Comparison of ENCODE assay signal across 7 mouse cellular contexts in the genomic region with DNA sequence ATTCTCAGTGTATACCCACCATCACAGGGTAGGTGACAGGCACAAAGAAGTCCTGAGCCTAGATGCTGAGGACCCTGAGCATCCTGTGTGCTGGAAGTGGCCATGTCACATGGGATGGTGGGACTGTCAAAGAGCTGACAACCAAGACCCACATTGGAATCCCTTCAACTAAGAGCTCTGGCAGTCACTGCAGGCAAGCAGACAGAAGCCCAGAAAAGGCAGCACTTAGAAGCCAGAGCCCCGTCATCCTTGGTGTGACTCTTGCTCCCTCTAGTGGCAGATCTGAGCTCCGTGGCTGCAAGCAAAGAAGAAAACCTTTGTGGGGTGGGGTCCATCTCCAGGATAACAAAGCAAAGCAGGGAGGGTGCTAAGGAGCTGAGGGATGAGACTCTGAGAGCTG. TPM values are rescaled to one million over a fixed set of nuclear protein-coding genes. Genes with fewer than 3 reads are reported as not detected.
DNase-seq lines count a peak whose midpoint lies in the region; ATAC-seq and TF ChIP-seq lines count a peak whose summit lies in the region.

No protein-coding gene starts in this region.

- no peak overlapping the region for H3K4me2 ChIP-seq in intestine, embryonic 15.5 days (replicated peaks)
- no peak overlapping the region for H3K4me2 ChIP-seq in midbrain, embryonic 15.5 days

- intact Hi-C loops in gastrocnemius, adult 2 months (cut with DNase I), result loop anchor here (1.0 to 5.0 kb wide), 3 partner anchors 114 to 235 kb away; no protein-coding TSS in a partner anchor
- intact Hi-C loops in left cerebral cortex, postnatal 14 days (cut with DNase I), result loop anchor here (1.0 to 10.0 kb wide), 5 partner anchors 114 to 478 kb away; no protein-coding TSS in a partner anchor

- TF ChIP-seq CTCF in gastrocnemius, adult 2 months (IDR thresholded peaks at IDR 0.05), result no peak; the same call in 1 of the 2 replicates

- ATAC-seq in intestine, embryonic 15.5 days, result peak; percentile 57
- ATAC-seq in midbrain, embryonic 15.5 days (replicated peaks), result peak; percentile 75

- no peak overlapping the region for H3K4me3 ChIP-seq in gastrocnemius, adult 2 months
- H3K4me3 ChIP-seq in intestine, embryonic 15.5 days (replicated peaks), result no peak overlapping the region
- no peak overlapping the region for H3K4me3 ChIP-seq in midbrain, embryonic 15.5 days

- no peak overlapping the region for H3K27ac ChIP-seq in gastrocnemius, adult 2 months
- no peak overlapping the region for H3K27ac ChIP-seq in intestine, embryonic 15.5 days
- no peak overlapping the region; the same call in 1 of the 2 replicates for H3K27ac ChIP-seq in midbrain, embryonic 15.5 days

- H3K9ac ChIP-seq in intestine, embryonic 15.5 days, result no peak overlapping the region
- H3K9ac ChIP-seq in midbrain, embryonic 15.5 days, result no peak overlapping the region

- WGBS in intestine, embryonic 15.5 days, result 0% methylated on average over 2 of the region's 2 CpGs
- 0% methylated on average over 2 of the region's 2 CpGs for WGBS in midbrain, embryonic 15.5 days

- H3K36me3 ChIP-seq in intestine, embryonic 15.5 days, result peaks cover 11% of the 10 kb centered on the region
- peaks cover 19% of the 10 kb centered on the region; the same call in 1 of the 2 replicates for H3K36me3 ChIP-seq in midbrain, embryonic 15.5 days (replicated peaks)

- DNase-seq in adrenal gland, adult 18-20 months (ENCODE audit: low spot score in 2 of 2), result peak; percentile 64 to 65
- DNase-seq in cerebellum, postnatal 4 days (ENCODE audit: low spot score in 2 of 2), result peak; percentile 64 to 84
- DNase-seq in gastrocnemius, adult 2 months, result peak; percentile 79
- DNase-seq in left cerebral cortex, postnatal 14 days (ENCODE audit: low spot score in 2 of 2), result peak; percentile 87 to 90
- peak; percentile 42 for DNase-seq in spleen, adult 12 weeks (ENCODE audit: low spot score)

- H3K9me3 ChIP-seq in intestine, embryonic 15.5 days, result no peaks in the 10 kb centered on the region
- H3K9me3 ChIP-seq in midbrain, embryonic 15.5 days, result no peaks in the 10 kb centered on the region

- H3K4me1 ChIP-seq in intestine, embryonic 15.5 days (replicated peaks), result peaks cover 3% of the 10 kb centered on the region; the same call in 1 of the 2 replicates
- H3K4me1 ChIP-seq in midbrain, embryonic 15.5 days, result peaks cover 4% of the 10 kb centered on the region

- H3K27me3 ChIP-seq in intestine, embryonic 15.5 days (replicated peaks), result no peaks in the 10 kb centered on the region
- H3K27me3 ChIP-seq in midbrain, embryonic 15.5 days (replicated peaks), result no peaks in the 10 kb centered on the region

RNA-seq across cellular contexts. Expression of a gene that starts 27.4 kb away (rescaled TPM):
- total RNA-seq in adrenal gland, adult 18-20 months (2021), result 10 to 100 TPM; 17.6 to 18.4 TPM
- total RNA-seq in gastrocnemius, adult 2 months (2021), result 1 to 10 TPM; 4.3 to 7.7 TPM
- polyA plus RNA-seq in intestine, embryonic 15.5 days (2015; fragmentation: Nextera tagmentation; extraction: Ambion mirVana), result 45.3 and 47.0 TPM in 2 replicates
- 10 to 100 TPM; 26.5 to 28.0 TPM for total RNA-seq in left cerebral cortex, postnatal 14 days (2021)
- polyA plus RNA-seq in midbrain, embryonic 15.5 days (2015; fragmentation: Nextera tagmentation; extraction: Ambion mirVana), result 42.2 and 45.3 TPM in 2 replicates

RNA-seq across cellular contexts. Expression of a gene that starts 27.5 kb away (rescaled TPM):
- 100 to 1,000 TPM; 450 to 534 TPM for total RNA-seq in adrenal gland, adult 18-20 months (2021)
- 100 to 1,000 TPM; 451 to 524 TPM for total RNA-seq in gastrocnemius, adult 2 months (2021)
- polyA plus RNA-seq in intestine, embryonic 15.5 days (2015; fragmentation: Nextera tagmentation; extraction: Ambion mirVana), result 404 and 457 TPM in 2 replicates
- 100 to 1,000 TPM; 311 to 320 TPM for total RNA-seq in left cerebral cortex, postnatal 14 days (2021)
- 426 and 433 TPM in 2 replicates for polyA plus RNA-seq in midbrain, embryonic 15.5 days (2015; fragmentation: Nextera tagmentation; extraction: Ambion mirVana)
